Mouse (Mus musculus) stomach, embryonic 14.5 days (tissue): ENCODE data around the gene Dnm3. TPM values are rescaled to one million over a fixed set of nuclear protein-coding genes. Genes with fewer than 3 reads are reported as not detected.

Experiments used
- ATAC-seq: fragments of 200-750 bp; cut with Nextera tagmentation; 2 replicates; pipeline ENCODE4 v1.8.0; 2017; ENCODE audit warnings: low read depth, moderate TSS enrichment; ENCODE audit not compliant: insufficient number of reproducible peaks, insufficient read depth, low FRiP score
- H3K27ac ChIP-seq: fragments of 300-500 bp; sonication (generic); 2 replicates; pipeline ENCODE4 v1.5.1; 2014; ENCODE audit warnings: mild to moderate bottlenecking, low read length, moderate library complexity, mixed read lengths
- H3K27me3 ChIP-seq: fragments of 300-500 bp; sonication (generic); 2 replicates; pipeline ENCODE4 v1.6.1; 2014; ENCODE audit warnings: low read length, control low read depth, mixed read lengths; ENCODE audit not compliant: control insufficient read depth, insufficient read depth
- H3K36me3 ChIP-seq: fragments of 300-500 bp; sonication (generic); 2 replicates; pipeline ENCODE4 v1.6.1; 2014; ENCODE audit warnings: mild to moderate bottlenecking, control low read depth, low read length, moderate library complexity, mixed read lengths; ENCODE audit not compliant: control insufficient read depth, insufficient read depth
- H3K4me1 ChIP-seq: fragments of 300-500 bp; sonication (generic); 2 replicates; pipeline ENCODE4 v1.6.1; 2014; ENCODE audit warnings: low read length, control low read depth, mixed read lengths; ENCODE audit not compliant: control insufficient read depth, insufficient read depth
- H3K4me2 ChIP-seq: fragments of 300-500 bp; sonication (generic); replicated peaks from 2 replicates; pipeline ENCODE4 v1.6.1; 2014; ENCODE audit warnings: low read depth, low read length, control low read depth
- H3K4me3 ChIP-seq: fragments of 300-500 bp; sonication (generic); 2 replicates; pipeline ENCODE4 v1.5.1; 2014; ENCODE audit warnings: low read depth, low read length, control low read depth
- H3K9ac ChIP-seq: fragments of 300-500 bp; sonication (generic); replicated peaks from 2 replicates; pipeline ENCODE4 v1.6.1; 2014; ENCODE audit warnings: low read depth, mild to moderate bottlenecking, control low read depth, low read length, moderate library complexity, mixed read lengths
- H3K9me3 ChIP-seq: fragments of 300-500 bp; sonication (generic); 2 replicates; pipeline ENCODE4 v1.6.1; 2016; ENCODE audit warnings: low read depth, low read length, control low read depth; ENCODE audit not compliant: control insufficient read depth
- WGBS: fragments of 180-500 bp; shearing (Covaris S2); extraction: QIAGEN DNeasy Blood & Tissue Kit; methylation state at CpG from one replicate; pipeline ENCODE4 v1.1.7; 2014; 5-methylcytosine and 5-hydroxymethylcytosine counted together
- polyA plus RNA-seq: library from polyadenylated mRNA; unstranded; fragments of >200 nt; fragmentation: Nextera tagmentation; extraction: Ambion mirVana; gene quantifications from 2 replicates; pipeline ENCODE4 v1.2.1, GENCODE M21; 2014

The Dnm3 gene
- polyA plus RNA-seq, 1 experiment from 2014 or later, result 8.6 TPM

DNA sequence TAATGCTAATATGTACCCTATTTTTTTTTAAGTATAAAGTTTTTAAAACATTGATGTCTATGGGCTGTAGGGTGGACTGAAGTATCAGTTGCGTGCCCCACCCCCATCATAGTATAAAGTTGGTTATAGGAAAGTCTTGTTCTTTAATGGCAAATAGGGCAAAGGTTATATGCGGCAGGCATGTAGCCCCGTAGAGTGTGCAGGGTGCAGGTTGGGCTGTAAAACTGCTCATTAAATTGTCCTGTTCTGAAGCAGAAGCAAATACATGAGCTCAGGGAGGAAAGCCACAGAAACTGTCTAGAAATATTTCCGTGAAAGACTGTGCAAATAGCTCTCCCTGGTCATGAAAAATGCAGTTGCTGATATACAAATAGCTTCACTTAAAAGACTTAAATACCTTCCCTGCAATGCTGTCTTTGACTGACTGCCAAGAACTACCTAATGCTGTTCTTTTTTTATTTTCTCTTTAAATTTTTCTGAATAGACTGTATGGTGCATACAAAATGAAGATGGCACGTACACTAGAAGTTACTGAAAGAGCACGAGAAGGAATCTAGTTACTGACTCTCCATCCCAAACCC, 440.6 kb downstream of the Dnm3 start:
- H3K9me3 ChIP-seq, result no peaks in the 10 kb centered on the region
- H3K9ac ChIP-seq, result no peak overlapping the region
- H3K4me3 ChIP-seq, result no peak overlapping the region
- H3K27ac ChIP-seq, result peak overlapping the region; percentile 80; the same call in 1 of the 2 replicates
- H3K4me2 ChIP-seq, result no peak overlapping the region
- peaks cover 40% of the 10 kb centered on the region for H3K4me1 ChIP-seq
- H3K27me3 ChIP-seq, result no peaks in the 10 kb centered on the region
- no peak for ATAC-seq
- WGBS, result 40% methylated on average over 6 of the region's 6 CpGs
- no peaks in the 10 kb centered on the region for H3K36me3 ChIP-seq

DNA sequence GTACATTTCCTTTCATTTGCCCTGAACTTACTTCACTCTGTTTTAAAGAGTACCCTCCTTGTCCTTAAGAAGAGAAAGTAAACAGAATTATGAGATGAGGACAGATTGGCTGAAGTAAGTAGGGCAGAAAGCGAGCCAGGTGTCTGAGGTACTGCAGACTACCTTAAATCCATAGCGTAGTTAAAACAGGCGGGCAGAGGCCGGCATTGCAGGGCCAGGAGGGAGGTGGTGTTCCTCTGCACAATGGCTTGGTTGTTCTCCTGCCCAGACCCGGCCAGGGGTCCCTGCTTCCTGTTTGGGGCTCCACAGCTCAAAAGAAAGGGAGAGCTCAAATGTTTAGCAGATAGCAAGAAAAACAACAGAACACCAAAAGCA, 441.4 kb downstream of the Dnm3 start:
- no peak overlapping the region for H3K9ac ChIP-seq
- H3K36me3 ChIP-seq, result no peaks in the 10 kb centered on the region
- H3K27ac ChIP-seq, result peak overlapping the region; percentile 80
- 0 out of 2 replicates have a peak, but pooled peaks have one; percentile 44 for ATAC-seq
- peaks cover 40% of the 10 kb centered on the region for H3K4me1 ChIP-seq
- no peak overlapping the region for H3K4me2 ChIP-seq
- no peaks in the 10 kb centered on the region for H3K9me3 ChIP-seq
- WGBS, result 15% methylated on average over 5 of the region's 5 CpGs
- no peak overlapping the region for H3K4me3 ChIP-seq
- no peaks in the 10 kb centered on the region for H3K27me3 ChIP-seq

DNA sequence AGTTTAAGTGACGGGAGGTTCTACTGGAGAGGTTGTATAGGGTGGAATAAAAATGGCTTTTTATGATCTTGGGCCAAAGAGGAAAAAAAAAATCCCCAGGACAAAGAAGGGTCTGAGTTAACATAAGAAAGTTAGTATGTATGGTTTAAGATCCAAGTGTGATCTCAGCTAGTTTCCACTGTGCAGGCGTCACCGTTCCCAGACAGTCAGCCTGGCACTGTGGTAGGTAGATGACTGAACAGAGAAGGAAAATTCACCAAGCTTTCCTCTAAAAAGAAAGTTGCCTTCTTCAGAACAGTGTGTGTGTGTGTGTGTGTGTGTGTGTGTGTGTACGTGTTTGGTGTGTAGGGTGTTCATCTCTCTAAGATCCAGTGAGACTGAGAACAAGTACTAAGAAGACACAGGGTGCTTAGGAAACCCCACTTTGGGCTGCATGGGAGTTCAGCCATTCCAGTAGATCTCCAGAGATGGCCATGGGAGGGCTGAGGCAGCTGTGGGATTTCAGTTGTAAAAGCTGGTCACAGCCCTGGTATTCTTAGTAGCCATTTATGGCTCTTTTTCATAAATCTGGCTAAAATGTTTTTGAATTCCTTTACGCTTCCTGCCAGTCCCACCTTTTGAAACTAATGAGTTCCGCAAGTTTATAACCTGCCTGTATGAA, 441.9 kb downstream of the Dnm3 start:
- no peaks in the 10 kb centered on the region for H3K9me3 ChIP-seq
- H3K27ac ChIP-seq, result peak overlapping the region; percentile 80; the same call in 1 of the 2 replicates
- 56% methylated on average over 6 of the region's 6 CpGs for WGBS
- H3K27me3 ChIP-seq, result no peaks in the 10 kb centered on the region
- H3K9ac ChIP-seq, result no peak overlapping the region
- no peak for ATAC-seq
- peaks cover 38% of the 10 kb centered on the region for H3K4me1 ChIP-seq
- H3K4me3 ChIP-seq, result no peak overlapping the region
- H3K4me2 ChIP-seq, result no peak overlapping the region
- H3K36me3 ChIP-seq, result no peaks in the 10 kb centered on the region

DNA sequence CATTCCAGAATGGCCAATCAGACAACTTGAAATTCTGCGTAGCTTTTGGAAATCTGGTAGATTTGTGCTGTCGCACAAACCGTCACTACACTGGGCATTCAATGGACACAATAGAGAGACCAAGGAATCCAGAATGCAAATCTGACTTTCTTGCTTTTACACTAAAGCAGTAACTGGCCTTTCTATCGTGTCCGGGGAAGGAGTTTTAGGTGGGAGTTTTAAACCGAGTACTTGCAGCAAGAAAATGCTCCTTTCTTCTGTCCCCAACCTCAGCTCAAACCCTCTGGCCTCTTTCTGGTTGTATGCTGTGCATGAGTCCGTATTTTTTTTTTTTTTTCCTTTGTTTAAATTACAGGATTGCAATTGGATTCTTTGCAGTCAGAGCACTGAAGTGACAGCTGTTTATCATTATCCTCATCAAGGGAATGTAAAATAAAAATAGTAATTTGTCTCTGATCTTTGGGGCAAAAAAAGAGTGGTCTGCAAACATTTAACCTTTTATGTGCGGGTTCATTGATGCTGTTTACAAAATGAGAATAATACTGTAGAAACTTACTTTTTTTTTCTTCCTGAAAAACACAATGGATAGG, 454.1 kb downstream of the Dnm3 start:
- no peaks in the 10 kb centered on the region for H3K9me3 ChIP-seq
- no peak overlapping the region for H3K27ac ChIP-seq
- no peaks in the 10 kb centered on the region for H3K36me3 ChIP-seq
- H3K9ac ChIP-seq, result no peak overlapping the region
- peaks cover 10% of the 10 kb centered on the region for H3K4me1 ChIP-seq
- H3K4me2 ChIP-seq, result no peak overlapping the region
- WGBS, result 45% methylated on average over 8 of the region's 8 CpGs
- H3K27me3 ChIP-seq, result no peaks in the 10 kb centered on the region
- H3K4me3 ChIP-seq, result no peak overlapping the region
- ATAC-seq, result no peak

DNA sequence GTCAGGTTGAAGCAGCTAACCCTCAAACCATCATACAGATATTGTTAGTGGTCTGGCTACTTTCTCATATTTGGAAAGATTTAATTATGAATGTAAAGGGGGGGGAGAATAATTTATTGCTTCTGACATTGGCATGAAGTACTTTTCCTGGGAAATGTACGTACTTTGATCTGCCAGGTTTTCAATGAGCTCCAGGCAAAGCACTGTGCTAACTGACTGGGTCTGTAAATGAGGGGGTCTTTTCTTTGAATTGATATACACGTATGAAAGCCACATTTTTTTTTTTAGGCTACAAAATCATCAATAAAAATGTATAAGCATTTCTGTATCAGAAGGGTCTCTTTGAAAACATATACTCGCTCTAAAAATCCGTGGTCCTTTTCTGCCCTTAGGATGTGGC, 457.1 kb downstream of the Dnm3 start:
- Histone ChIP-seq H3K4me3 (no peak overlapping the region), H3K4me2 (no peak overlapping the region), H3K27ac (peak overlapping the region; percentile 24; the same call in 1 of the 2 replicates), H3K9me3 (no peaks in the 10 kb centered on the region), H3K4me1 (peaks cover 37% of the 10 kb centered on the region), H3K9ac (no peak overlapping the region), H3K36me3 (no peaks in the 10 kb centered on the region), H3K27me3 (no peaks in the 10 kb centered on the region)
- WGBS, result 46% methylated on average over 4 of the region's 4 CpGs
- ATAC-seq, result no peak; the same call in 1 of the 2 replicates

DNA sequence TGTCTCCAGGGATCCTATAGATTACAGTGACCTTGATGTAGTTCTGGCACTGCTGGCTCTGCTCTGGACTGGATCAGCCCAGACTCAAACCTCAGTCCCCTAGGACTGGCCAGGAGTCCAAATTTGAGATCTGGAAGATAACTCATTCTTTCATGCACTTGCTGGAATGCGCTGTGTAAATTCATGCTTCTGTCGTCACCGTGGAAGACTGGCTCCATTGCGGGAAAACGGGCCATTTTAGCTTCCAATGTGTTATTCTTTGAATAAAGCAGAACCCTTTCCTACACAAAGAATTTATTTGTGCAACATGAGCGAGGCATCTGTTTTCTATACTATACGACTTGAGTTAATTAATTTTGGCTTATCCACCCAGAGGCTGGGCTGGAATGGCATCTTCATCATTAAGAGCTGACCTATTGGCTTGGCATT, 457.5 kb downstream of the Dnm3 start:
- H3K4me2 ChIP-seq, result no peak overlapping the region
- ATAC-seq, result peak; percentile 56
- H3K9me3 ChIP-seq, result no peaks in the 10 kb centered on the region
- no peaks in the 10 kb centered on the region for H3K27me3 ChIP-seq
- H3K4me3 ChIP-seq, result no peak overlapping the region
- peaks cover 41% of the 10 kb centered on the region for H3K4me1 ChIP-seq
- H3K27ac ChIP-seq, result peak overlapping the region; percentile 41; the same call in 1 of the 2 replicates
- no peaks in the 10 kb centered on the region for H3K36me3 ChIP-seq
- 42% methylated on average over 7 of the region's 7 CpGs for WGBS
- H3K9ac ChIP-seq, result no peak overlapping the region

DNA sequence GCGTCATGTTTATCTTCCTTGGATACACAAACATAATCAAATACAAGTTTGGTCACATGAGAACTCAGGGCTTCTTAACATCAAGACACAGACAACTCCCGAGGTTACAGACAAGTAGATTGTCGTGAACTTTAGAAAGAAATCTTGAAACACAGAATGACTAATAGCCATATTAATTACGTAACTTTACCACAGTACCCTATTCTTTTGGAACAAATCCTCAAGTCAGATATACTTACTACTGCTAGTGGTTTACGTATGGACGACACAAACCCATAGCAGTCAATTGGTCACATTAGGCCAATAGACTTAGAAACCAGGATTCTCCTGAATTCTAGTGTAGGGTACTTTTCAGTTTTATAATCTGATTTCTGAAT, 459.2 kb downstream of the Dnm3 start:
- H3K36me3 ChIP-seq, result no peaks in the 10 kb centered on the region
- H3K9ac ChIP-seq, result no peak overlapping the region
- H3K4me2 ChIP-seq, result no peak overlapping the region
- H3K9me3 ChIP-seq, result no peaks in the 10 kb centered on the region
- ATAC-seq, result no peak
- peaks cover 44% of the 10 kb centered on the region for H3K4me1 ChIP-seq
- no peaks in the 10 kb centered on the region for H3K27me3 ChIP-seq
- H3K27ac ChIP-seq, result peak overlapping the region; percentile 89
- H3K4me3 ChIP-seq, result no peak overlapping the region
- WGBS, result 48% methylated on average over 6 of the region's 6 CpGs

DNA sequence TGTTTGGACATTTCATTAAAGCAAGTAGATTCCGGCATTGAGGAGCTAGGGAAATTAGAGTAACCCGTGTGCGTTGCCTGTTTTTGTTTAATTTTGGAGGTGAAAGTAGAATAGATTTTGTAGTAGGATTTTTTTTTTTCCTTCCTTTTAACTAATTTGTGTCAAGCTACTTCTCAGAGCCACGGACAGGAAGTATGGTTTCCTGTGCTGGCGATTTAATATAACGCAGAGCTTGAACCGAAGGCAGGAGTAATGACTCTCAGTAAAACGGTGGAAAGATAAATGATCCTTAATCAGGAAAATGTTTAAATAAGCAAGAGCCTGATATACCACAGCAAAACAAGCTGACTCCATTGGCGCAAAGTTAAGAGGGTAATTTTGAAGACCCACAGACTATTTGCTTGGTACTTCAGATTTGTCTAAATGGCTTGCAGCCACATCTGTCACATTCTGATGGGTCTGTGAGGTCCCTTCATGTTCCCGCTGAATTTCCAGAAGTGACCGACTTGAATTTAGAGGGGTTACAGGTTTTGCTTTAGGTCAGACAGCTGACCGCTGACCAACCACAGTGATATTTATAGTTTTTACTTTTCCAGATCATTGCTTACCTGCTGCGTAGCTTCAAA, 459.7 kb downstream of the Dnm3 start:
- 19% methylated on average over 13 of the region's 13 CpGs for WGBS
- Histone ChIP-seq H3K9me3 (no peaks in the 10 kb centered on the region), H3K4me2 (no peak overlapping the region), H3K36me3 (no peaks in the 10 kb centered on the region), H3K4me1 (peaks cover 44% of the 10 kb centered on the region), H3K27me3 (no peaks in the 10 kb centered on the region), H3K4me3 (no peak overlapping the region), H3K9ac (no peak overlapping the region), H3K27ac (peak overlapping the region; percentile 89)
- no peak for ATAC-seq
